Mouse (Mus musculus): ENCODE measurements around the gene Gpr68.

Gene Gpr68

DNA sequence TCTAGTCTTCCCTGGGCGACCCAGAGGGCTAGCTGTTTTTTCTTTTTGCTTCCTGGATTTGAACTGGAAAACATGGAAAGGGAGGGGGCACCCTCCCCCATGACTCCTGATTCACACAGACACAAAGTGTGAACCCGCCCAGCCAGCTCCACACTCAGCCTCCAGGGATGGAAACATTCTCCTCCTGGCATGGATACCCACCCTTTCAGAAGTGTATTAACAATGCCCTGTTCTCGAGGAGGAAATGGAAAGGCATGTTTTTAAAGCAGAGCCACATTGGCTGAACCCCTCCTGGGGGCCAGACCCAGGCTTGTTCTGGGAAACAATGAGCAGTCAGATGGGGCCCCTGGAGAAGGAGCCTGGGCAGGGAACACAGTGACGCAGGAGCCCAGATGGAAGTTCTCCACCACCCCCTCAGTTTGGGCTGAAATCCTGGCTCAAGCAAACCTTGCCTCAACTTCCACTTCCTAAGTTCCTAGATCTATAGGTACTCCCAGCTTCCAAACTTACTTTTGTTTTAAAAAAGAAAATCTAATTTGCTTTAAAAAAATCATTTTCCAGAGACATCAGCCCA is 39.9 kb downstream of the Gpr68 start:
- no peak for DNase-seq (ENCODE audit: low spot score)

- no peak for DNase-seq (ENCODE audit: low spot score)
These were observed 40.9 kb downstream of the Gpr68 start for GRCm38 (mm10) chr12:100867097-100867496.

DNA sequence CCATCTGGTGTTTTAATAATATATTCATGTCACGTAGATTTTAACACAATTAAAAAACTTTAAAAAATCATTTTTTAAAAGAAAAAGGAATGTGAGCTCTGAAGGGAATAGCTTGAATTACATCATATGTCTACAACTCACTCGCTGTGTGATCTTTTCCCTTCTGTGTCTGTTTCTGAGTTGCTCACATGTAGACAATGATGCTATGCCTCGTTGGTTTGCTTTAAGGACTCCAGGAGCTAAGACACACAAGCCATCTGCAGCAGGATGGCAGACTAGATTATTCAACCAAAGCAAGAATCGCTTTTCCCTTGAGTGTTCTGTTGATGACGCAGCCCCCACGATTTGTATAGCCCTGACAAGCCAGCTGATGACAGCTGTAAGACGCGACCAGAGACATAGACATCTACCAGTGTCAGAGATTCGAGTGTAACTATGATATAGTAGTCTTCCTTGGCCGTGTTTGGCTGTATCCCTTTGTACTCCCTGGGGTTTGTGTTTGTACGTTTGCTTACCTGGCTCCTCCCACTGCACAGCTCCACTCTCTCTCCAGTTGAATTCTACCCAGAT is 42.4 kb downstream of the Gpr68 start:
- DNase-seq (ENCODE audit: low spot score): peak; percentile 35

- DNase-seq (ENCODE audit: low spot score): no peak
These were observed 42.9 kb downstream of the Gpr68 start for GRCm38 (mm10) chr12:100865072-100865471.

DNA sequence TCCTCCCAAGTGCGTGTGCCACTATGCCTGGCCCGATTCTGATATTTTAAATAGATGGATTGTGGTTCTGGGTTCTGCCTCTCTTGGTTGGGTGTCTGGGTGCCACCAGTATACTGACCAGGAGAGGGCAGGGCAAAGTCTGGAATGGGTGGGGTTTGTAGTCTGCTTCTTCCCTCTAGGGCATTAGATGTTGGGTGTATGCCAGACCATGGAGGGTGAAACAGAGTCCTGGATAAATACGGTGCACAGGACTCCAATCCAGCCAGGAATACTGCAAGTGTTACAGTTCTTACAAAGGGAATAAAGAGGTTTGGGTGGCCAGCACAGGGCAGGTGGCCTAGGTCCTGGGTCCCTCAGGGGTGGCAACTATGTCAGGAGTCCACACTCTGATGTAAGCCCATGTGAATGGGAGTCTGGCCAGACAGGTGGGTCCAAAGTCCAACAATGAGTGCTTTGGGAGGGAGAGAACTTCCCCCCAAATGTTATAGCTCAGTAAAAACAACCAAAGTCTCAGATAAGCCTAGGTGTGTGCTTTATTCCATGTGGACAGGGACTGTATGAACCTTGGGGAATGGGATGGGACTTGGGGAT is 45.0 kb downstream of the Gpr68 start:
- DNase-seq (ENCODE audit: low spot score): no peak

GRCm38 (mm10) chr12:100862272-100862671 is 45.7 kb downstream of the Gpr68 start:
- DNase-seq (ENCODE audit: low spot score): no peak

GRCm38 (mm10) chr12:100857791-100858190 is 50.2 kb downstream of the Gpr68 start:
- no peak for DNase-seq (ENCODE audit: low spot score)

DNA sequence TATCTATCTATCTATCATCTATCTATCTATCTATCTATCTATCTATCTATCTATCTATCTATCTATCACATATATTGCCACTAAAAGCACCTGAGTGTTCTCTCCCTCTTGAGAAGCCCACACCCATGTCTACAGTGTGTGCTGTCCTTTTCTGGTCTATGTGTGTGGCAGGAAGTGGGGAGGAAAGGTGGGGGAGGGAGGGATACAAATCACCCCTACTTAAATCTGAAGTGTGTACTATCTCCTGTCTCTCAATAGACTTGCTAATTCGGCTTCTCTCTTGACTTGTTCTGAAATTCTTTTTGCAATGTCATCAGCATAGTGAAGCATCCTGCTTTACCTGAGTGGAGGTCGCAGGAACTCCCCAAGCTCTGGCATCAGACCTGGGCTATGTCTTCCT is 51.7 kb downstream of the Gpr68 start:
- no peak for DNase-seq (ENCODE audit: low spot score)

DNA sequence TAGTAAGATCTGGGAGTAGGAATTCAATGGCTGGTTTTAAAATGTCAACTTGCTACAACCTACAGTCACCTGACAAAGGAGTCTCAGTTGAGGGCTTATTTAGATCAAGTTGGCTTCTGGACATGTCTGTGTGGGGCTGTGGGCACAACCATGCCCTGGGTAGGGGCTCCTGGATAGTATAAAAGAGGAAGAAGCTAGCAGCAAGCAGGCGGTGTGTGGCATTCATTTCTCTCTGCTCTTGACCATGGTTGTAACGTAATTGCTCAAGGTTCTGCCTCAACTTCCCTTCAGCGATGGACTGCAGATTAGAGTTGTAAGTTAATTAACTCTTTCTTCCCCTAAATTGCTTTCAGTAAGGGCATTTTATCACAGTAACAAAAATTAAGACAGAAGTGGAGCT is 55.6 kb downstream of the Gpr68 start:
- DNase-seq (ENCODE audit: low spot score): no peak

DNA sequence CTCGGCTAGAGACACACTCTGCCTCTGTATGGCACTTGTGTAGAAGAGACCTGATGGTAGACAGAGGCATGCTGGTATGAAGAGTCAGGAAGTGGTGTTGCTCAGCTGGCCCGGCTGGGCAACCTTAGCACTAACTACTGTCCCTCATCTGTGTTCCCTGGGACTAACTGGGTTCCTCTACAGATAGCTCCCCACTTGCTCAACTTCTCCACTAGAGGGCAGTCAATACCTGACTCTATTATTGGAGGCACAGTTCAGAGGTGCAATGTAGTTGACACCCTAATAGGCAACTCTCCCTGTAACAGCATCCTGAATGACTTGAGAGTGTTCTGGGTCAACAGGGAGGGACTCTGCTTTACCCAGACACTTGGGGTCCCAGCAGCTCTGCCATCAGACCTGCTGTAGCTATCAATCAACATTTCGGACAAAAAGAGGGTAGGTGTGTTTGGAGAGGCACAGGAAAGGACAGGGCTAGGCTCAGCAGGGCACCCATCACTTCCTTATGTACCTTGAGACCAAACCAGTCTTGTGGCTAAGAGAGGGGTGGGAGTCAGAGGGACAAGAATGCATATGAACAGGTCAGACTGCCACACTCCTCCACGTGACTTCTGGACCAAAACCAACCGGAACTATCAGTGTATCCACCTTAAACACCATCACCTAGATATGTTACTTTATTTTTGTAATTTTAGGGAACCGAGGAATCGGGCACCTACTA is 58.4 kb downstream of the Gpr68 start:
- peak; percentile 88 for DNase-seq (ENCODE audit: low spot score)

- no peak for DNase-seq (ENCODE audit: low spot score)
These were observed 60.4 kb downstream of the Gpr68 start for GRCm38 (mm10) chr12:100847437-100848080.

DNA sequence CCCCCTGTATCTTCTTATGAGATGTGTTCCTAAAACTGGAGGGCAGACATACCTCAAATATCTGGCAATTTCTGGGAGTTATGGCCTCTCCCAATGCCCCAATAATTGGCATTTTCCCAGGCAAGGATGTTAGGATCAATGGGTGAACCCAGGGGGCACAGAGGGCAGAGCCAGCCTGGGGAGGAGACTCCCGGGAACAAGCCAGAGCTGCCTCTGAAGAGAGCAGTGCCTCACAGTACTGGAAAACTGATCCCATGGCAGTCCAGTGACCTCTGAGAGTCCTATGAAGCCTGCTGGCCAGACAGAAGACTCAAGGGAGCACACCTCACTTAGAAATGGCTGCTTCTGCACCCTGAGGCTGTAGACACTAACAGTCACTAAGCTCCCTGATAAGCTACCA is 61.4 kb downstream of the Gpr68 start:
- no peak for DNase-seq (ENCODE audit: low spot score)

GRCm38 (mm10) chr12:100845829-100846228 is 62.2 kb downstream of the Gpr68 start:
- peak; percentile 56 for DNase-seq (ENCODE audit: low spot score)

- no peak for DNase-seq (ENCODE audit: low spot score)
These were observed 63.5 kb downstream of the Gpr68 start for GRCm38 (mm10) chr12:100844546-100844945.

DNA sequence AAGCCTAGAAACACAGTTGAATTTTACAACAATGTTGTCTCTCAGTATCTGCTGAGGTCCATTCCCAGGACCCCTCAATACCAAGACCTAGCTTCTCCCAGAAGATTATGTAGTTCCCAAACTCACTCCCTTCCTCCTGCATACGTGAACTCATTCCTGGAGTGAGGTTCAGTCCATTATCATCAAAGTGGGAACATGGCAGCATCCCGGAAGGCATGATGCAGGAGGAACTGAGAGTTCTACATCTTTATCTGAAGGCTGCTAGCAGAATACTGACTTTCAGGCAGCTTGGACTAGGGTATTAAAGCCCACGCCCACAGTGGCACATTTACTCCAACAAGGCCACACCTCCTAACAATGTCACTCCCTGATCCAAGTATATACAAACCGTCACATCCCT is 64.8 kb downstream of the Gpr68 start:
- DNase-seq (ENCODE audit: low spot score): no peak

DNA sequence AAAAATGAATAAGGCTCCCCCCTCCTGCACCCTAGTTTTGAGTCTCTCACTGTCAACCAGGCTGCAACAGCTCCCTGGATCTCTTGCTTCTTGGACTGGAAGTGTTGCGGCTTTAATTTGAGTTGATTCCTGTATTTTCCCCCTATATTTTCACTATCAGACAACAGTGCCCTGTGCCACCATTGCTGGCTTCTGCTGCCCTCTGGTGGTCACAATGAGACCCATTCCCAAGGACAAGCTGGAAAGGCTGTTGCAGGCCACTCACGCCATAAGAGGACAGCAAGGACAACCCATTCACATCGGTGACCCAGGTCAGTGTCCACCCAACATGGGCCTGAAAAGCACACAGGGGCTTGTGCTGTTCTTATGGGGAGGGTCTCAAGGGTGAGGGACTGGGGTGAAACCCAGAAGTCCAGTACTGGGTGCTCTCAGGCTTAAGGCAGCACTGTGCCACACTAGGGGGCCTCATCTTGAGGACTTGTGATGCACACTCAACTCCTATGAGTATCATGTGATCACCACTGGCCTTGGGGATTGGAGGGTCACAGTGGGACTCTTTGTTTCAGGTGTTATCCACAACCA is 66.7 kb downstream of the Gpr68 start:
- DNase-seq (ENCODE audit: low spot score): peak; percentile 89

DNA sequence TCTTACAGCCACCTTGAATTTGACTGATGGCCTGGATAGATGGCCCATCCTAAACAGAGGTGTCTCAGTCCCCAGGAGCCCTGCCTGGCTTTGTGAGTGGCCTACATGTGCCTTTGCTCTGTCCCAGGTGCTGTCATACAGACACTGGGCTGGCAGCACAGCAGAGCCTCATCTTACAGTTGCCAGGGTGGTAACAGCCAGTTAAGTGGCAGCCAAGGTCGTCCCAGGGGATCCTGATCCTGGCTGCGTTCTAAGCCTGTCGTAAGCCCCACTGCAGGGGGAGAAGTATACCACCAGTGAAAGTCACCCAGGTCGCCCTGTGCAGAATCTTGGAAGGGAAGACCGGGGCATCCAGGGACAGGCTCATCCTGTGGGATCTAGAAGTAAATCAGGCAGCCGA is 68.1 kb downstream of the Gpr68 start:
- no peak for DNase-seq (ENCODE audit: low spot score)

GRCm38 (mm10) chr12:100839079-100839600 is 68.9 kb downstream of the Gpr68 start:
- DNase-seq (ENCODE audit: low spot score): no peak

DNA sequence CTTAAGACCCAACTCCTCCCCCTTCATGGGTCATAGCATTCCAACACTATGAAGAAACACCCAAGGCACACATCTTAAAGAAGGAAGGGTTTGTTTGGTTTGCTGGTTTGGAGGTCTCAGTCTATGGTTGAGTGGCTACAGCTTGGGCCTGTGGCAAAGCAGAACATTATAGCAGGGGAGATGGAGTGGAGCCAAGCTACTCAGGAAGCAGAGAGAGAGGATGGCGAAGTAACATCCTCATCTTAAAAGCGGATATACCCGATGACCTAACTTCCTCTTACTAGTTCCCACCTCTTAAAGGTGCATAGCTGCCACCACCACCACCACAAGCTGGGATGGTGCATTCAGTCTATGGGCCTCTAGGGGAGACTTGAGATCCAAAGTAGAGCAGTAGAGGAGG is 70.8 kb downstream of the Gpr68 start:
- no peak for DNase-seq (ENCODE audit: low spot score)

GRCm38 (mm10) chr12:100831629-100832325 is 76.2 kb downstream of the Gpr68 start:
- DNase-seq (ENCODE audit: low spot score): peak; percentile 53

DNA sequence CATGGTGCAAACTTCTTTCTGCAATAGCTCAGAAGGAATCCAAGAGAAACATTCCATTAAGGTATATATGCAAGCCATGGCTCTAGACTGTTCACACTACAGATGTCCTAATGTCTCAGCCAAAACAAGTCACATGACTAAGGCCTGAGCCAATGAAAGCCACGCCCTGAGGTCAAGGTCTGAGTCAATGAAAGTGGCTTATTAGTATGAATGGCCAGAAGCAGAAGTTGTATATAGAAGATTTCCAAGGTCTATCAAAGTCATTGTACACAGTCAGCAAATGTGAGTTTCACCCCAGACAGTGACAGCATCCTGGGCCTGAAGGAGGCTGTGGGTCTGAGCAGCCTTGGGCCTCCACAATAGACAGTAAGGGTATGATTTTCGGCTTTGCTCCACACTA is 77.0 kb downstream of the Gpr68 start:
- no peak for DNase-seq (ENCODE audit: low spot score)

All from retina, embryonic 14.5 days (tissue).